Mouse (Mus musculus): ENCODE data around the gene Itpr1. TPM values are rescaled to one million over a fixed set of nuclear protein-coding genes. Genes with fewer than 3 reads are reported as not detected.
A peak's percentile ranks its signal among the peaks of the same experiment; 100 is the strongest.

Gene Itpr1
- total and polyA plus RNA-seq, 2 experiments: 6.9 to 55.0 TPM

GRCm38 (mm10) chr6:108466061-108466531 lies 253.2 kb downstream of the Itpr1 start:
- WGBS: 32% methylated on average over 8 of the region's 8 CpGs
- Histone ChIP-seq H3K4me3 (ENCODE audit: insufficient read depth, low read depth, low read length) (no peak overlapping the region), H3K36me3 (ENCODE audit: control insufficient read depth, insufficient read depth, low read length) (no peaks in the 10 kb centered on the region; the same call in 1 of the 2 replicates), H3K27ac (replicated peaks; ENCODE audit: insufficient read depth, low read depth, low read length) (peak overlapping the region; percentile 14; the same call in 1 of the 2 replicates), H3K27me3 (ENCODE audit: control insufficient read depth, insufficient read depth, low read length) (no peaks in the 10 kb centered on the region), H3K9ac (ENCODE audit: low read depth, low read length) (no peak overlapping the region), H3K4me1 (ENCODE audit: control insufficient read depth, insufficient read depth, low read length) (peaks cover 16% of the 10 kb centered on the region), H3K79me2 (ENCODE audit: control insufficient read depth, insufficient read depth, low read length) (no peaks in the 10 kb centered on the region)
- TF ChIP-seq POLR2A (IDR thresholded peaks at IDR 0.05; ENCODE audit: extremely low read depth, insufficient read depth, low read length) (no peak), CTCF (IDR thresholded peaks at IDR 0.05; ENCODE audit: low read depth, low read length) (no peak)
- peak; percentile 97 for DNase-seq (ENCODE audit: extremely low read depth, low read depth, low spot score)

GRCm38 (mm10) chr6:108467597-108467996 lies 254.7 kb downstream of the Itpr1 start:
- H3K79me2 ChIP-seq (ENCODE audit: control insufficient read depth, insufficient read depth, low read length): no peaks in the 10 kb centered on the region
- H3K4me1 ChIP-seq (ENCODE audit: control insufficient read depth, insufficient read depth, low read length): peaks cover 20% of the 10 kb centered on the region
- no peak overlapping the region for H3K4me3 ChIP-seq (ENCODE audit: insufficient read depth, low read depth, low read length)
- DNase-seq (ENCODE audit: extremely low read depth, low read depth, low spot score): no peak
- H3K27ac ChIP-seq (replicated peaks; ENCODE audit: insufficient read depth, low read depth, low read length): no peak overlapping the region
- 79% methylated on average over 6 of the region's 6 CpGs for WGBS
- no peak for TF ChIP-seq POLR2A (IDR thresholded peaks at IDR 0.05; ENCODE audit: extremely low read depth, insufficient read depth, low read length)
- TF ChIP-seq CTCF (IDR thresholded peaks at IDR 0.05; ENCODE audit: low read depth, low read length): no peak
- peaks cover 2% of the 10 kb centered on the region; the same call in 1 of the 2 replicates for H3K36me3 ChIP-seq (ENCODE audit: control insufficient read depth, insufficient read depth, low read length)
- no peak overlapping the region for H3K9ac ChIP-seq (ENCODE audit: low read depth, low read length)
- H3K27me3 ChIP-seq (ENCODE audit: control insufficient read depth, insufficient read depth, low read length): no peaks in the 10 kb centered on the region

- H3K4me1 ChIP-seq (ENCODE audit: control insufficient read depth, insufficient read depth, low read length): peaks cover 20% of the 10 kb centered on the region
- DNase-seq (ENCODE audit: extremely low read depth, low read depth, low spot score): no peak
- no peaks in the 10 kb centered on the region for H3K27me3 ChIP-seq (ENCODE audit: control insufficient read depth, insufficient read depth, low read length)
Observed at GRCm38 (mm10) chr6:108468226-108468825, 255.4 kb downstream of the Itpr1 start.

GRCm38 (mm10) chr6:108471878-108472277 lies 259.0 kb downstream of the Itpr1 start:
- WGBS: 40% methylated on average over 3 of the region's 3 CpGs
- Histone ChIP-seq H3K4me1 (ENCODE audit: control insufficient read depth, insufficient read depth, low read length) (peaks cover 7% of the 10 kb centered on the region), H3K27ac (replicated peaks; ENCODE audit: insufficient read depth, low read depth, low read length) (no peak overlapping the region), H3K27me3 (ENCODE audit: control insufficient read depth, insufficient read depth, low read length) (no peaks in the 10 kb centered on the region), H3K36me3 (ENCODE audit: control insufficient read depth, insufficient read depth, low read length) (peaks cover 3% of the 10 kb centered on the region; the same call in 1 of the 2 replicates), H3K4me3 (ENCODE audit: insufficient read depth, low read depth, low read length) (no peak overlapping the region), H3K9ac (ENCODE audit: low read depth, low read length) (no peak overlapping the region), H3K79me2 (ENCODE audit: control insufficient read depth, insufficient read depth, low read length) (no peaks in the 10 kb centered on the region)
- peak; percentile 91 for DNase-seq (ENCODE audit: extremely low read depth, low read depth, low spot score)
- TF ChIP-seq POLR2A (IDR thresholded peaks at IDR 0.05; ENCODE audit: extremely low read depth, insufficient read depth, low read length): no peak
- TF ChIP-seq CTCF (IDR thresholded peaks at IDR 0.05; ENCODE audit: low read depth, low read length): no peak

More at GRCm38 (mm10) chr6:108468226-108468825, 255.4 kb downstream of the Itpr1 start:
- H3K36me3 ChIP-seq (ENCODE audit: control insufficient read depth, insufficient read depth, low read length): peaks cover 2% of the 10 kb centered on the region; the same call in 1 of the 2 replicates
- H3K4me3 ChIP-seq (ENCODE audit: insufficient read depth, low read depth, low read length): no peak overlapping the region
- TF ChIP-seq CTCF (IDR thresholded peaks at IDR 0.05; ENCODE audit: low read depth, low read length) (no peak), POLR2A (IDR thresholded peaks at IDR 0.05; ENCODE audit: extremely low read depth, insufficient read depth, low read length) (no peak)
- H3K9ac ChIP-seq (ENCODE audit: low read depth, low read length): no peak overlapping the region
- no peak overlapping the region for H3K27ac ChIP-seq (replicated peaks; ENCODE audit: insufficient read depth, low read depth, low read length)
- H3K79me2 ChIP-seq (ENCODE audit: control insufficient read depth, insufficient read depth, low read length): no peaks in the 10 kb centered on the region
- 81% methylated on average over 3 of the region's 3 CpGs for WGBS

- no peak overlapping the region for H3K4me3 ChIP-seq (ENCODE audit: insufficient read depth, low read depth, low read length)
- peaks cover 3% of the 10 kb centered on the region; the same call in 1 of the 2 replicates for H3K36me3 ChIP-seq (ENCODE audit: control insufficient read depth, insufficient read depth, low read length)
- no peak overlapping the region for H3K27ac ChIP-seq (replicated peaks; ENCODE audit: insufficient read depth, low read depth, low read length)
- no peak for TF ChIP-seq CTCF (IDR thresholded peaks at IDR 0.05; ENCODE audit: low read depth, low read length)
- TF ChIP-seq POLR2A (IDR thresholded peaks at IDR 0.05; ENCODE audit: extremely low read depth, insufficient read depth, low read length): no peak
- no peaks in the 10 kb centered on the region for H3K27me3 ChIP-seq (ENCODE audit: control insufficient read depth, insufficient read depth, low read length)
- no peak overlapping the region for H3K9ac ChIP-seq (ENCODE audit: low read depth, low read length)
- DNase-seq (ENCODE audit: extremely low read depth, low read depth, low spot score): no peak
- 78% methylated on average over 3 of the region's 3 CpGs for WGBS
- no peaks in the 10 kb centered on the region for H3K79me2 ChIP-seq (ENCODE audit: control insufficient read depth, insufficient read depth, low read length)
- H3K4me1 ChIP-seq (ENCODE audit: control insufficient read depth, insufficient read depth, low read length): peaks cover 5% of the 10 kb centered on the region
Observed at GRCm38 (mm10) chr6:108472748-108473147, 259.9 kb downstream of the Itpr1 start.

- peak; percentile 57 for DNase-seq (ENCODE audit: extremely low read depth, low read depth, low spot score)
- H3K36me3 ChIP-seq (ENCODE audit: control insufficient read depth, insufficient read depth, low read length): peaks cover 13% of the 10 kb centered on the region
- no peak for TF ChIP-seq POLR2A (IDR thresholded peaks at IDR 0.05; ENCODE audit: extremely low read depth, insufficient read depth, low read length)
- TF ChIP-seq CTCF (IDR thresholded peaks at IDR 0.05; ENCODE audit: low read depth, low read length): no peak
- H3K27me3 ChIP-seq (ENCODE audit: control insufficient read depth, insufficient read depth, low read length): no peaks in the 10 kb centered on the region
- no peak overlapping the region for H3K9ac ChIP-seq (ENCODE audit: low read depth, low read length)
- no peaks in the 10 kb centered on the region for H3K79me2 ChIP-seq (ENCODE audit: control insufficient read depth, insufficient read depth, low read length)
- 26% methylated on average over 8 of the region's 8 CpGs for WGBS
- H3K27ac ChIP-seq (replicated peaks; ENCODE audit: insufficient read depth, low read depth, low read length): peak overlapping the region; percentile 4
- H3K4me1 ChIP-seq (ENCODE audit: control insufficient read depth, insufficient read depth, low read length): no peaks in the 10 kb centered on the region; the same call in 1 of the 2 replicates
- no peak overlapping the region for H3K4me3 ChIP-seq (ENCODE audit: insufficient read depth, low read depth, low read length)
Observed at GRCm38 (mm10) chr6:108476797-108477235, 263.9 kb downstream of the Itpr1 start.
